Mouse (Mus musculus) liver, embryonic 16.5 days (tissue): ENCODE measurements around the gene Ddx51. TPM values are rescaled to one million over a fixed set of nuclear protein-coding genes. Genes with fewer than 3 reads are reported as not detected.

ENCODE experiments used
- ATAC-seq: fragments of 200-750 bp; cut with Nextera tagmentation; 2 replicates; pipeline ENCODE4 v1.8.0; 2017; ENCODE audit warnings: low read depth, mild to moderate bottlenecking, moderate number of reproducible peaks, moderate library complexity
- H3K27ac ChIP-seq: fragments of 300-500 bp; sonication (generic); 2 replicates; pipeline ENCODE4 v1.5.1; 2014; ENCODE audit warnings: mild to moderate bottlenecking, low read length
- H3K27me3 ChIP-seq: fragments of 300-500 bp; sonication (generic); 2 replicates; pipeline ENCODE4 v1.6.1; 2014; ENCODE audit warnings: low read depth, low read length, mixed read lengths; ENCODE audit not compliant: control insufficient read depth, insufficient read depth
- H3K36me3 ChIP-seq: fragments of 300-500 bp; sonication (generic); 2 replicates; pipeline ENCODE4 v1.6.1; 2014; ENCODE audit warnings: mild to moderate bottlenecking; ENCODE audit not compliant: control insufficient read depth, insufficient read depth
- H3K4me1 ChIP-seq: fragments of 300-500 bp; sonication (generic); 2 replicates; pipeline ENCODE4 v1.6.1; 2014; ENCODE audit warnings: low read depth, low read length, mixed read lengths; ENCODE audit not compliant: control insufficient read depth
- H3K4me2 ChIP-seq: fragments of 300-500 bp; sonication (generic); 2 replicates; pipeline ENCODE4 v1.6.1; 2014; ENCODE audit warnings: low read depth, low read length, mixed read lengths
- H3K4me3 ChIP-seq: fragments of 300-500 bp; sonication (generic); 2 replicates; pipeline ENCODE4 v1.5.1; 2014; ENCODE audit warnings: low read depth, mild to moderate bottlenecking, low read length
- H3K9ac ChIP-seq: fragments of 300-500 bp; sonication (generic); 2 replicates; pipeline ENCODE4 v1.6.1; 2014; ENCODE audit warnings: low read depth, low read length
- H3K9me3 ChIP-seq: fragments of 300-500 bp; sonication (generic); replicated peaks from 2 replicates; pipeline ENCODE4 v1.6.1; 2016; ENCODE audit warnings: low read length; ENCODE audit not compliant: control insufficient read depth
- WGBS: fragments of 180-500 bp; shearing (Covaris S2); extraction: QIAGEN DNeasy Blood & Tissue Kit; methylation state at CpG from one replicate; pipeline ENCODE4 v1.1.7; 2014; ENCODE audit not compliant: insufficient replicate concordance; 5-methylcytosine and 5-hydroxymethylcytosine counted together
- polyA plus RNA-seq: library from polyadenylated mRNA; unstranded; fragments of >200 nt; fragmentation: Nextera tagmentation; extraction: Ambion mirVana; gene quantifications from 2 replicates; pipeline ENCODE4 v1.2.1, GENCODE M21; 2015

The Ddx51 gene
- 6.4 and 7.5 TPM in 2 replicates for polyA plus RNA-seq

DNA sequence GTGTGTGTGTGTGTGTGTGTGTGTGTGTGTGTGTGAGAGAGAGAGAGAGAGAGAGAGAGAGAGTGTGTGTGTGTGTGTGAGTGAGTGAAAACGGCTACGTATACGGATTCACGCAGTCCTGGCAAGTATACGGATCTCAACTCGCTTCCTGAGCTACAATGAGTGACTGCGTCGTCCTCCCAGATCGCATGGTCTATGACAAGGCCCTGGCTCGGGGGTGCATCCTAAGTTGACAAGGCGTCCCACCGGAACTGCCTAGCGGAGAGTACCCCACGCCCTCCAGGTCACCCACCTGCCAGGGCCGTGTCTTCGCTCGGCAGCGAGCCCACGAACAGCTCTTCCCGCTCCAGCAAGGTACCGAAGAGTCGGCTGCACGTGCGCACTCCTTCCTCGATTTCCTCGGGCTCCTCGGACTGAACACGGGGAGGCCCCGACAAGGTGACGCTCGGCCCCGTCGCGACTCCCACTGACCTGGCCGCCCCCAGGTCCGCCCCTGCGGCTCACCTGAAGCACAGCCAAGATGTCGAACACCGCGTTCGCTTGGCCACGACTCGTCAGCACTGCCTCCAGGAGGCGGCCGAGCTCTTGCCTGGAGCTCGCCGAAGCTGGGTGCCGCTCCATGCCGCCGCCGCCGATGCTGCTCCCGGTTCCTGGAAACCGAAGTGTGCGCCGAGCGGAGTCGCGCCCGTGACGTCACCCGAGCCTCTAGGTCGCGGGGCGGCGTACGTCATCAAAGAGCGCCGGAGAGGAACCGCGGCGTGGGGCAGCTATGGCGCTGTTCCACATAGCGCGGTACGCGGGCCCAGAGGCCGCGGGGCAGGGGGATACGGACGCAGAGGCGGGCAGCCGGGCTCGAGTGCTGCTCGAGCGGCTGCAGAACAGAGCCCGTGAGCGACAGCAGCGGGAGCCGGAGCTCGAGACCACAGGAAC lies at the start of gene Ddx51, which contains the start of gene Noc4l:
TSS of gene Ddx51 (plus strand) at position 733 of the 930 bp plus-strand sequence.
TSS of gene Noc4l (minus strand) at position 699 of the 930 bp plus-strand sequence.
- H3K27me3 ChIP-seq: no peaks in the 10 kb centered on the region
- H3K4me3 ChIP-seq: peak within 1 kb of the TSS; percentile 77
- H3K9me3 ChIP-seq: no peaks in the 10 kb centered on the region
- peak within 1 kb of the TSS; percentile 90 for H3K4me2 ChIP-seq
- peaks cover 19% of the 10 kb centered on the region for H3K4me1 ChIP-seq
- WGBS: under 1% methylated on average over 91 of the region's 91 CpGs
- H3K9ac ChIP-seq: peak within 1 kb of the TSS; percentile 77
- peak within 1 kb of the TSS; percentile 46; the same call in 1 of the 2 replicates for H3K27ac ChIP-seq
- H3K36me3 ChIP-seq: peaks cover 36% of the 10 kb centered on the region
- ATAC-seq: peak; percentile 90

DNA sequence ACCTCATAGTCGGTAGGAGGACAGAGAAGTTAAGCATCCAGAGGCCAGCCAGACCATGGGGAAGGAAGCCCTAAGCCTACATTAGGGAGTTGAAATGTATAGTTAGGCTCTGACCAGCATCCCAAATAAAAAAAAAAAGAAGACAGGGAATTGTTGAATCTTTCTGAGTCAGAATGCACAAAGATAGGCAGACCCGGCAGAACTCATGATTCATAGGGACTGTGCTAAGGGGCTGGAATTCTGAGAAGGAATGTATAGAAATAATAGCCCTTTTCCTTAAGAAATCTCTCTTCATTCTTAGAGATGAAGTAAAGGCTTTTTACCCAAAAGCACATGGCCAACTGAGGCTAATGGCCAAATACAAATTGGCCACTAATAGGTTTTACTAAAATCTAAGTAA lies 48.9 kb upstream of the Ddx51 start:
- Histone ChIP-seq H3K4me3 (no peak overlapping the region), H3K9ac (no peak overlapping the region), H3K27me3 (no peaks in the 10 kb centered on the region), H3K9me3 (no peaks in the 10 kb centered on the region), H3K27ac (no peak overlapping the region), H3K36me3 (no peaks in the 10 kb centered on the region), H3K4me1 (peaks cover 5% of the 10 kb centered on the region), H3K4me2 (no peak overlapping the region)
- 56% methylated on average over 2 of the region's 2 CpGs for WGBS
- ATAC-seq: no peak

DNA sequence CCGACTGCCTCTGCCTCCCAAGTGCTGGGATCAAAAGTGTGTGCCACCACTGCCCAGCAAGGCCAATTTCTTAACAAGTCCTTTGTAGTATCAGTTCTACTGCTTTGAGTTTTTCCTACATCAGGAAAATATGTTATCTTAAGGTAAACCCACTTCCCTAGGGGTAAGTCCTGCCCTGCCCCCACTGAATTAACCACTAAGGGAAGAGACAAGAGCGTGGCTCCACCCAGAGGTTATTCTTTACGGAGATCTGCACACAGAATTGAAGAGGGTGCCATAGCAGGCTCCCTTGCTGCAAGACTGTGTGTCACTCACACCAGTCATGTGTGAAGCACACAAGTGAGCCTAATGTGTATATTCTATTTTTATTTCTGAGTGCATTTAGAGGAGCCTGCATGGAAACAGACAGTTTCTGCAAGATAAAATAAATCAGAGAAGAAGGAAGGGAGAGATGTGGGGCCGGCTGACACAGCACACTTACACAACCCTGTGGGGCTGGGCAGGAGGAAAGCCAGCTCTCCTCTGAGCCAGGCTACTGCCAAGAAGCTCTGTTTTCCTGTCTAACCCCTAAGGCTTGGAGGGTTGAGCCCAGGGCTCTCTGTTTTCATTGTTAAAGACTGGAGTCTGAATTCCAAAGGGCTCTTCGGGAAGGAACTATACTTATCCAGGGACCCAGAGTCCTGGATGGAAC lies 47.6 kb upstream of the Ddx51 start:
- H3K4me1 ChIP-seq: peaks cover 5% of the 10 kb centered on the region
- H3K36me3 ChIP-seq: no peaks in the 10 kb centered on the region
- H3K4me3 ChIP-seq: no peak overlapping the region
- no peak overlapping the region for H3K27ac ChIP-seq
- no peak overlapping the region for H3K9ac ChIP-seq
- ATAC-seq: no peak
- H3K4me2 ChIP-seq: no peak overlapping the region
- 23% methylated on average over 5 of the region's 5 CpGs for WGBS
- H3K9me3 ChIP-seq: no peaks in the 10 kb centered on the region
- no peaks in the 10 kb centered on the region for H3K27me3 ChIP-seq

DNA sequence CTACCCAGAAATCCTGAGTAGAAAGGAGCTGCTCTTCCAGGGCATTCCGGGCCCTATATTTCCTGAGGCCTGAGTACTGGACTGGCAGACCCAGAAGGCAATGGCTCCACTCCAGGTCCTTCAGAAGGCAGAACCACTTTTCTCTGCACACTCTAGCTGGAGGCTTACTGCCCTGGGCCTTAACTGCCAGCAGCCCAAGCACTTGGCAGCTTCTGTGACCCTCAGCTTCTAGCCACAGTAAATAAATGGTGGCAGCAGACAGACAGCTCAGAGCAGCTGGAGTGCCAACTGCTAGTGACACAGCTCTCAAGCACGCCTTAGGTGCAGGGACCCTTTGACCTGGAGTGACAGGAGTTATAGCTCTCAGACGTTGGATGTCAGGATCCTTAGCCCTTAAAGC lies 45.5 kb upstream of the Ddx51 start:
- WGBS: 52% methylated on average over 3 of the region's 3 CpGs
- Histone ChIP-seq H3K27ac (no peak overlapping the region), H3K4me1 (peaks cover 5% of the 10 kb centered on the region), H3K36me3 (no peaks in the 10 kb centered on the region), H3K27me3 (no peaks in the 10 kb centered on the region), H3K4me2 (no peak overlapping the region), H3K9me3 (no peaks in the 10 kb centered on the region), H3K4me3 (no peak overlapping the region), H3K9ac (no peak overlapping the region)
- no peak for ATAC-seq

DNA sequence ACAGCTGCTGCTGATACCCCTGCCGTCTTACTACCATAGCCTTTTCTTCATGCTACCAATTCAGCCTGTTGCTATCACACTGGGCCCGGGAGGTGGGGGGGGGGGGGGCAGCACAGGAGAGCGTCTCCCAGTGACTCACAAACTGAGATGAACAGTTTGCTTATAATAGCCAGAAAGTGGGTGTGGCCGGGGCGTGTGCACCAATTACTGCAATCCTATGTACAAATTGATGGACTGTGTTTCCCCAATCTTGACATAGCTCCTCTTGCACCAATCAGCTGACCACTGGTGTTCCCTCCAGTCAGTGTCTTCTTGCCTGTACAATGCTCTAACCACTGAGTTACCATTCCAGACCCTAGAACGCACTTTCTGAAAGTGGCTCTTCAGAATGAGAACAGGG lies 44.9 kb upstream of the Ddx51 start:
- no peak overlapping the region for H3K27ac ChIP-seq
- H3K9me3 ChIP-seq: no peaks in the 10 kb centered on the region
- WGBS: 48% methylated on average over 6 of the region's 6 CpGs
- H3K27me3 ChIP-seq: no peaks in the 10 kb centered on the region
- no peak overlapping the region for H3K4me3 ChIP-seq
- H3K4me1 ChIP-seq: peaks cover under 1% of the 10 kb centered on the region
- no peak overlapping the region for H3K9ac ChIP-seq
- H3K36me3 ChIP-seq: no peaks in the 10 kb centered on the region
- ATAC-seq: no peak
- H3K4me2 ChIP-seq: no peak overlapping the region

DNA sequence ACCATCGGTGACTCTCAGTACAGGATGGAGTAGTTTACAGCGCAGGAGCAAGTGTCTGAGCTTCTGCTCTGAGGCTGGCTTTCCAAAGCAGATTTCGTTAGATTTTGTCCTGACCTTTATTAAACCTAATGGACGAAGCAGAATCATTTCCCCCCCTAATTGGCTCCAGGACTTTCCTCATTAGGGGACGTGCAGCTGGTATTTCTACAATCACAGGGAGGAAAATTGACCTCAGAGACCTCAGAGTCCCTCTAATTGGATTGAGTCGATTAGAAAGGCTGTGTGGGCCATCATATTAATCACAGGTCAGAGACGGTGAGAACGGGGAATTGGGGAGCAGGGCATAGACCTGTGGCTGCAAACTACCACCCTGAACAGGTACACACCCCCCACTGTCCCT lies 44.3 kb upstream of the Ddx51 start:
- 63% methylated on average over 8 of the region's 8 CpGs for WGBS

DNA sequence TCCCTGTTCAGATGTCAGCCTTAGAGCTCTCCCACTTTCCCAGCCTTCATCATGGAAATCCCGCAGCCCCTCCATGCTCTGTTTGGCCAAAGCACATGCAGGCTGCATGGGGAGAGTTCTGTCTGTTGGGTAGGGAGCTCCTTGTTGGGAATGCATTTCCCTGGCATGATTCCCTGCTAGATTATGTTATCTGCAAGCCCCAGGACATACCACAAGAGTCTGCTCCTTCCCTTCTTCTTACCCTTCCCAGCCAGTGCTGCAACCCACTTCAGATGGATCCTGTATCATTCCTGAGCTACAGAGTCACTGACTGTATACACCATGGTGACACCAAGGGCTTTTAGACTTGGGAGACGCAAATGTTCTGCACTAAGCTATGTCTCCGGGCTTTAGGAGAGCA lies 43.8 kb upstream of the Ddx51 start:
- H3K9ac ChIP-seq: no peak overlapping the region
- no peak overlapping the region for H3K4me3 ChIP-seq
- no peaks in the 10 kb centered on the region for H3K4me1 ChIP-seq
- H3K9me3 ChIP-seq: no peaks in the 10 kb centered on the region
- no peak overlapping the region for H3K4me2 ChIP-seq
- H3K27ac ChIP-seq: no peak overlapping the region
- ATAC-seq: no peak
- no peaks in the 10 kb centered on the region for H3K36me3 ChIP-seq
- WGBS: 64% methylated on average over 3 of the region's 3 CpGs
- no peaks in the 10 kb centered on the region for H3K27me3 ChIP-seq

More for the DNA sequence above, 44.3 kb upstream of the Ddx51 start:
- Histone ChIP-seq H3K9me3 (no peaks in the 10 kb centered on the region), H3K27me3 (no peaks in the 10 kb centered on the region), H3K36me3 (no peaks in the 10 kb centered on the region), H3K4me3 (no peak overlapping the region), H3K9ac (no peak overlapping the region), H3K4me1 (no peaks in the 10 kb centered on the region), H3K4me2 (no peak overlapping the region), H3K27ac (no peak overlapping the region)
- no peak for ATAC-seq

DNA sequence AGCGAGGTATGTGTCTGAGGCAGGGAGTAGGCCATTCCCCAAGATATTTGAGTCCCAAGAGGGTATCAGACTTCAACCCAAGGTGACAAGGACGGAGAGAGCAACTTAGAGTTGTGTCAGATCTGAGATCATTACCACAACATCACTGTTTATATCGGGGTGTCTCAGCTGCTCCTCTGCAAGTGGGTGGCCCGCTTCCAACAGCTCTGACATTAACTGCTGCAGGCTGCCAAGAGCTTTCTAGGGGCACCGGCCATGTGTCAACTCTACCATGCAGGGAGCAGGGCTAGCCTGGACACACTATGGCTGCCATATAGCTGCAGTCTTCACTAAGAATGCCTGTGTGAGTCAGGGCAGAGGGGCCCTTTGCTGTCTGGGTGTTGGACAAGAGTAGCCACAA lies 43.4 kb upstream of the Ddx51 start:
- no peak overlapping the region for H3K4me2 ChIP-seq
- H3K4me3 ChIP-seq: no peak overlapping the region
- no peak overlapping the region for H3K27ac ChIP-seq
- H3K9ac ChIP-seq: no peak overlapping the region
- 64% methylated on average over 5 of the region's 5 CpGs for WGBS
- H3K36me3 ChIP-seq: no peaks in the 10 kb centered on the region
- no peak for ATAC-seq
- no peaks in the 10 kb centered on the region for H3K9me3 ChIP-seq
- H3K4me1 ChIP-seq: no peaks in the 10 kb centered on the region
- no peaks in the 10 kb centered on the region for H3K27me3 ChIP-seq

DNA sequence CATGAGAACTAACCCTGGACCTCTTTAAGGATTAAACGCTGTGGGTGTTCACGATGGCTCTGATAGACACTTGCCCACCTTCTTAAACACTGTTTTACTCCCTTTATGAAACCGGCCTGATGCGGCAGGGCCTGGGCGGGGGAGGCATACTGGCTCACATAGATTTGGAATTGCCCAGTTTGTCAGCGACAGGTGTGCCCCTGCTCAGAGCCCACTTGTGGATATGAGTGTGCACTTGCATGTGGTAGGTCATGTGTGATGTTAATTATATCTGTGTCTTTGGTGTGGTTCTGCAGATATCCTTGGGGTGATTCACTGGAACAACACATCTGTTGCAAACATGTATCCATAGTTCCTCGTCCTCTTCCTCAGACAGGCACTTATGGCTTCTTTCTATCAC lies 42.8 kb upstream of the Ddx51 start:
- Histone ChIP-seq H3K4me1 (no peaks in the 10 kb centered on the region), H3K4me2 (no peak overlapping the region), H3K36me3 (no peaks in the 10 kb centered on the region), H3K27ac (no peak overlapping the region), H3K9me3 (no peaks in the 10 kb centered on the region), H3K4me3 (no peak overlapping the region), H3K27me3 (no peaks in the 10 kb centered on the region), H3K9ac (no peak overlapping the region)
- 71% methylated on average over 7 of the region's 7 CpGs for WGBS
- ATAC-seq: no peak
